Mouse (Mus musculus) cerebellum, adult 8-10 months (tissue): Measurements from ENCODE around the gene Calr4.

Experiments used
- DNase-seq: peaks from one replicate; pipeline ENCODE4 v3.0.0; 2022

Calr4 gene

DNA sequence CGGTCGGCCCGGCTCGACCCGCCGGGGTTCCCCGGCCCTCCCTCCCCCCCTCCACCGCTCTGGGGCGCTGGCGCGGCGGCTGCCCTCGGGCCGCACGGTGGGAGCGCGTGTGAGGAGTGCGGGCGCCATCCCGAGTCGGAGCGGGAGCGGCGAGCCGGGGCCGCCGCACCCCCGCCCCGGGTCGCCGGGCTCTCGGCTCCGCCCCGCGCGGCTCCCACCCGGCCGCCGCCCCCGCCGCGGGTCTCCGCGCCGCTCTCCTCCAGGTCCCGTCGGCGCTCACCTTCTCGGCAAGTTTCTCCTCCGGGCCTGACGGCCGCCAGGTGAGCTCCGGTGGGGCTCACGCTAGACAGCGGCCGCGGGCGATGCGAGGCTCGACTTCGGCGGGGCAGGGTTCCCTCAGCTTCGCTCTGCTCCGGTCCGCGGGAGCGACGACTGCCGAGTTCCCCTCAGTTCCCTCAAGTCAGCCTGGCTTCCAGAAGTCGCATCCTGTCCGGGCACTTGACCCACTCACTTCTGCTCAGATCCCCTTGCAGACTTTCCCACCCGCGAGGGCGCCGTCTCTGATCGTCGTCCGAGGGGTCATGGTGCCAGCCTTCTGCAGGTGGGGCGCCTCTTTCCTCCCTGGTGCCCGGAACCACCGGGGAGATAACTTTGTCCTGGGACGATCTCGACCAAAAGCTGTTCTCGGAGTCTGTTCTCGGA, 46.3 kb downstream of the Calr4 start:
- peak; percentile 37 for DNase-seq

DNA sequence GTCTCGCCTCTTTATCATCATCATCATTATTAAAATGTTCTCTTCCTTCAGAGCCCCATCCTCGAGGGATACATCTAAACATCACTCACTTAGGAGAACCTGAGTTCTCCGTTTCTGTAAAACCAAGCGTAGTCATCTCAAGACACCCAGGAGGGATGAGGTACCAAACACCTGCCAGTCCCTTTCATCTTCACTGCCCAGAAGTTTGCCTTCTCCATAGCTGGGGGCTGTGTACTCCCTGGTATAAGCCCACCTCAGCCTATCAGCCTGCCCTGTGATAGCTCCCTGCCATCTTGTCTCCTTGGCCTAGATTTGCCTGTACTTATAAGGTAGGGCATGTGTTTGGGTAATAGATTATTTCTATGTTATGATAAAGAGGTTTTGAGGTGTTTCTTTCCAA, 46.9 kb downstream of the Calr4 start:
- no peak for DNase-seq

DNA sequence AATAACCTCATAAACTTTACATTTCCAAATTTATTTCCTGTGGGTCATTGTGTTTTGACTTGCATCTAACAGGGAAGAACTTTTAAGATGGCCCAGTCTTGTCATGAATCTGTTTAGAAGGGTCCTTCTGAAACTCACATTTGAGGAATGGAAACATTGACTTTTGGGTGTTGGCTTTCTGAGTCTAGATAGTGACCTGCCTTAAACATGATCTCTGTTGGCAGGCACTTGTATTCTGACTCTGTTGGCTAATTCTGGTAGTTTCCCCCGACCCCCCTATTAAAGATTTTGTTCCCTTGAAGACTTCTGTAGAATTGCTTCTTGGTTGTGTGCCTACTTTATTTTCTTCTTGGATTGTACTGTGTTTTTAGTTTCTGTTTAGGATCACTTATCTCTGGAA, 47.7 kb downstream of the Calr4 start:
- DNase-seq = no peak

DNA sequence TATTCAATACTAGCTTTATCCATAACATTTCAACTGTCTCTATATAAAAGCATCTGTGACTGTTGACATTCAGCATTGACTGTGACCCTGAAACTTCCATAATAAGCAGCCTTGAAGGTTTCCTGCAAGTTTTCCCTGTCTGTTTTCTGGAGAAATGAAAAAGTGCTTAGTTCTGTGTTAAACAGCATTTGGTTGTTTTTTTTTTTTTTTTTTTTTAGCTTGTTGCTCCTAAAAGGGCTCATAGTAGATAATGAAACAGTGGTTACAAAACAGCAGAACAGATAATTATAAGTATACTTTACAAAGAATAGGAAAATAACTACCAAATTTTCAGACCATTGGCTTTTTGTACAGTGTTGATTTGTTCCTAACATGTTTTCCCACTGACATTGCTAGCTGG, 60.3 kb downstream of the Calr4 start:
- no peak for DNase-seq

DNA sequence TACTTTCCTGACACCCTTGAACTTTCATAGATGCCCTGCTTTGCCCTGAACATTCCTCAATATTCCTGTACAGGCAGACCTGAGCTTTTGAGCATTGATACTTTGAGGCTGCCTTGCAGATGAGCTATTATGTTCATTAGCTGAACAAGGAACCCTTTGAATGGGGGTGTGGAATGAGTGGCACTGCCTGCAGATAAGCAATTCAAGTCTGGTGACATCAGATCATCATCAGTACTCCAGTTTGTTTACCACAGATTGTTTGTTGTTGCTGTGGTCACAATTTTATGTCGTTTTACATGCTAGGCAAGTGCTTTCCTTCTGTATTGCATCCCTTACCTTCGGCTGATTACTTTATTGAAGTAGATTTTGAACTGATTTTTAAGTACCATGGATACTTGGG, 62.2 kb downstream of the Calr4 start:
- DNase-seq = no peak

DNA sequence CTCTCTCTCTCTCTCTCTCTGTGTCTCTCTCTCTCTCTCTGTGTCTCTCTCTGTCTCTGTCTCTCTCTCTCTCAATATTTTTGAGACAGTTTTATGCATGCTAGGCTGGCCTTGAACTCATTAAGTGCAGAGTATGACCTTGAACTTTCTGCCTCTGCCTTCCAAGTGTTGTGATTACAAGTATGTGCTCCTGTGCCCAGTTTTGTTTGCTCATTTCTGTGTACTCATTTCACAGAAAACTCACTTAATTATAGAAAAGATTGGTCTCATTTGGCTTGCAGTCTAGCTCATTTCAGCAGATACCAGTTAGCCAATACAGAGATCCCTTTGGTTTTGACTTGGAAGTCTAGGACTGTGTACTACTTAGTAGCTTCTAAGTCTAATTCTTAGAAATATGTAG, 64.9 kb downstream of the Calr4 start:
- no peak for DNase-seq
